In genomic region chr4:150958536-150958935, GRCm38 (mm10) we compare ENCODE assay signal across 31 mouse cellular contexts. TPM values are rescaled to one million over a fixed set of nuclear protein-coding genes. Genes with fewer than 3 reads are reported as not detected.
DNase-seq lines count a peak whose midpoint lies in the region; ATAC-seq lines count a peak whose summit lies in the region.
"Had no signal": no experiment of that assay in that cellular context is flagged by ENCODE, and none has a peak within 500 bp of the region (broad histone marks: within the 10 kb centered on the region; RNA-seq: fewer than 3 reads in every experiment).

No protein-coding gene starts in this region.

- WGBS in kidney, embryonic 15.5 days = 59% methylated on average over 7 of the region's 7 CpGs

- no peak for ATAC-seq in kidney, embryonic 15.5 days (replicated peaks; ENCODE audit: low FRiP score)
- ATAC-seq: CD4-positive, CD25-positive, alpha-beta regulatory T cell, adult 4 months; forebrain, embryonic 14.5 days had no signal

- H3K4me1 ChIP-seq in kidney, embryonic 15.5 days = 0 out of 2 replicates have a peak, but pooled peaks cover 3% of the 10 kb centered on the region
- H3K4me1 ChIP-seq: forebrain, embryonic 10.5 days; hindbrain, embryonic 10.5 days had no signal

- H3K9me3 ChIP-seq in kidney, embryonic 15.5 days (replicated peaks) = no peaks in the 10 kb centered on the region
- H3K9me3 ChIP-seq: embryonic facial prominence, embryonic 15.5 days; forebrain, embryonic 10.5 days; G1E; heart, embryonic 12.5 days; hindbrain, embryonic 10.5 days had no signal

- no peaks in the 10 kb centered on the region for H3K27me3 ChIP-seq in kidney, embryonic 15.5 days
- H3K27me3 ChIP-seq: embryonic facial prominence, embryonic 15.5 days; heart, embryonic 12.5 days had no signal

- no peak overlapping the region for H3K27ac ChIP-seq in kidney, embryonic 15.5 days
- H3K27ac ChIP-seq: embryonic facial prominence, embryonic 15.5 days; forebrain, embryonic 10.5 days; hindbrain, embryonic 10.5 days; hindbrain, embryonic 14.5 days had no signal

- H3K4me3 ChIP-seq in kidney, embryonic 15.5 days (replicated peaks) = no peak overlapping the region
- H3K4me3 ChIP-seq: embryonic facial prominence, embryonic 15.5 days; erythroblast, embryonic 14.5 days; forebrain, embryonic 10.5 days; heart, embryonic 12.5 days; hindbrain, embryonic 10.5 days had no signal

- no peaks in the 10 kb centered on the region for H3K36me3 ChIP-seq in kidney, embryonic 15.5 days
- H3K36me3 ChIP-seq: embryonic facial prominence, embryonic 15.5 days; forebrain, embryonic 10.5 days; G1E; heart, embryonic 12.5 days; hindbrain, embryonic 10.5 days had no signal

- peak; percentile 24 for DNase-seq in gastrocnemius, adult 18-20 months (ENCODE audit: low spot score)
- no peak for DNase-seq in gastrocnemius, postnatal 10 days
- peak; percentile 27 for DNase-seq in kidney, adult 9 months
- peak; percentile 40 to 57 for DNase-seq in kidney, postnatal 25 days
- no peak for DNase-seq in adrenal gland, postnatal 25 days
- no peak for DNase-seq in urinary bladder, postnatal 10 days (ENCODE audit: low spot score)
- DNase-seq: adrenal gland, adult 8-10 months; B cell, adult 2 months; cerebellum, adult 11 months; cerebellum, adult 8-10 months; cerebellum, postnatal 14 days; embryo, embryonic 11 days; gastrocnemius, postnatal 25 days had no signal

- H3K4me2 ChIP-seq in kidney, embryonic 15.5 days = no peak overlapping the region
- H3K4me2 ChIP-seq: embryonic facial prominence, embryonic 15.5 days; heart, embryonic 12.5 days; hindbrain, embryonic 14.5 days had no signal

- no peak overlapping the region for H3K9ac ChIP-seq in kidney, embryonic 15.5 days
- H3K9ac ChIP-seq: embryonic facial prominence, embryonic 15.5 days; heart, embryonic 12.5 days; hindbrain, embryonic 14.5 days had no signal

RNA-seq across cellular contexts. Expression of gene Uts2, which starts 38.4 kb away (rescaled TPM):
- total RNA-seq in gastrocnemius, adult 18-20 months (2021) = not detected
- total RNA-seq in gastrocnemius, postnatal 10 days (2021) = not detected
- polyA plus RNA-seq in kidney, embryonic 15.5 days (2015; fragmentation: Nextera tagmentation; extraction: Ambion mirVana) = not detected in 2 replicates
- total RNA-seq in adrenal gland, postnatal 25 days (2021) = not detected in 2 replicates
- total RNA-seq: adrenal gland, adult 8-10 months; adrenal gland, postnatal 4 days; common myeloid progenitor, adult 5-6 weeks; G1E; gastrocnemius, postnatal 25 days; granulocyte monocyte progenitor cell, adult 5-6 weeks; heart, adult 8-10 months; heart, postnatal 25 days had no signal
- polyA plus RNA-seq: brain, embryonic 14.5 days; CD4-positive, CD25-positive, alpha-beta regulatory T cell, adult 4 months; embryonic facial prominence, embryonic 11.5 days; embryonic facial prominence, embryonic 15.5 days; erythroblast, embryonic 14.5 days; forebrain, embryonic 10.5 days; forebrain, embryonic 14.5 days; G1E; heart, embryonic 12.5 days; heart, embryonic 16.5 days; hindbrain, embryonic 10.5 days; hindbrain, embryonic 14.5 days had no signal

RNA-seq across cellular contexts. Expression of gene Tnfrsf9, which starts 44.2 kb away (rescaled TPM):
- total RNA-seq in gastrocnemius, adult 18-20 months (2021) = under 1 TPM; 0.21 to 0.46 TPM
- under 1 TPM in 1 of 2 experiments, not detected in 1; 0.27 TPM for total RNA-seq in gastrocnemius, postnatal 10 days (2021)
- 0.32 and 0.40 TPM in 2 replicates for polyA plus RNA-seq in kidney, embryonic 15.5 days (2015; fragmentation: Nextera tagmentation; extraction: Ambion mirVana)
- 0.15 TPM in 1 of 2 replicates, not detected in the other for total RNA-seq in adrenal gland, postnatal 25 days (2021)
- total RNA-seq: common myeloid progenitor, adult 5-6 weeks; granulocyte monocyte progenitor cell, adult 5-6 weeks had no signal
- polyA plus RNA-seq: erythroblast, embryonic 14.5 days had no signal

RNA-seq across cellular contexts. Expression of gene Park7, which starts 44.3 kb away (rescaled TPM):
- 100 to 1,000 TPM; 750 to 787 TPM for total RNA-seq in gastrocnemius, adult 18-20 months (2021)
- 100 to 1,000 TPM; 427 to 492 TPM for total RNA-seq in gastrocnemius, postnatal 10 days (2021)
- polyA plus RNA-seq in kidney, embryonic 15.5 days (2015; fragmentation: Nextera tagmentation; extraction: Ambion mirVana) = 391 and 393 TPM in 2 replicates
- total RNA-seq in adrenal gland, postnatal 25 days (2021) = 284 and 290 TPM in 2 replicates

Comparison
In these comparisons a context has a peak if more than half of its experiments do, and no peak if none do; other contexts are left out.
1. DNase-seq: peak in gastrocnemius, adult 18-20 months (single experiment), kidney, adult 9 months (single experiment) and kidney, postnatal 25 days (2 of 2); none in gastrocnemius, postnatal 10 days (single experiment), adrenal gland, postnatal 25 days (single experiment) and urinary bladder, postnatal 10 days (single experiment).